Mouse (Mus musculus) embryonic facial prominence, embryonic 10.5 days (tissue): ENCODE measurements around the gene Bdh1. TPM values are rescaled to one million over a fixed set of nuclear protein-coding genes. Genes with fewer than 3 reads are reported as not detected.

Source experiments
- DNase-seq: peaks from one replicate; pipeline ENCODE4 v3.0.0-alpha.2; 2017; ENCODE audit warnings: low spot score
- H3K27ac ChIP-seq: fragments of 300-500 bp; sonication (generic); replicated peaks from 2 replicates; pipeline ENCODE4 v1.5.1; 2016; ENCODE audit warnings: mild to moderate bottlenecking
- H3K27me3 ChIP-seq: fragments of 300-500 bp; sonication (generic); replicated peaks from 2 replicates; pipeline ENCODE4 v1.6.1; 2016; ENCODE audit warnings: low read depth, mild to moderate bottlenecking; ENCODE audit not compliant: poor library complexity, severe bottlenecking
- H3K36me3 ChIP-seq: fragments of 300-500 bp; sonication (generic); replicated peaks from 2 replicates; pipeline ENCODE4 v1.6.1; 2016; ENCODE audit warnings: mild to moderate bottlenecking, moderate library complexity
- H3K4me1 ChIP-seq: fragments of 300-500 bp; sonication (generic); 2 replicates; pipeline ENCODE4 v1.6.1; 2016
- H3K4me3 ChIP-seq: fragments of 300-500 bp; sonication (generic); 2 replicates; pipeline ENCODE4 v1.5.1; 2016; ENCODE audit warnings: mild to moderate bottlenecking, moderate library complexity
- H3K9me3 ChIP-seq: fragments of 300-500 bp; sonication (generic); 2 replicates; pipeline ENCODE4 v1.6.1; 2016; ENCODE audit warnings: mild to moderate bottlenecking
- WGBS: fragments of 180-500 bp; shearing (Covaris S2); methylation state at CpG from one replicate; pipeline ENCODE4 v1.1.7; 2016; 5-methylcytosine and 5-hydroxymethylcytosine counted together
- polyA plus RNA-seq: library from polyadenylated mRNA; unstranded; fragments of >200 nt; fragmentation: Nextera tagmentation; extraction: Ambion mirVana; gene quantifications from 2 replicates; pipeline ENCODE4 v1.2.1, GENCODE M21; 2016

Bdh1 gene
- polyA plus RNA-seq, 1 experiment from 2014 or later = 13.4 TPM

GRCm38 (mm10) chr16:31415885-31416450, 6.1 kb upstream of the Bdh1 start:
- 0 out of 2 replicates have a peak, but pooled peaks cover 6% of the 10 kb centered on the region for H3K4me1 ChIP-seq
- no peak overlapping the region for H3K27ac ChIP-seq
- DNase-seq = no peak
- 62% methylated on average over 9 of the region's 9 CpGs for WGBS
- no peaks in the 10 kb centered on the region for H3K36me3 ChIP-seq
- H3K9me3 ChIP-seq = no peaks in the 10 kb centered on the region
- H3K27me3 ChIP-seq = no peaks in the 10 kb centered on the region
- no peak overlapping the region for H3K4me3 ChIP-seq

- Histone ChIP-seq H3K4me3 (no peak overlapping the region), H3K4me1 (peaks cover 3% of the 10 kb centered on the region; the same call in 1 of the 2 replicates), H3K9me3 (no peaks in the 10 kb centered on the region), H3K36me3 (no peaks in the 10 kb centered on the region), H3K27ac (no peak overlapping the region), H3K27me3 (no peaks in the 10 kb centered on the region)
- no peak for DNase-seq
- 70% methylated on average over 3 of the region's 3 CpGs for WGBS
Observed at GRCm38 (mm10) chr16:31418704-31419103, 3.4 kb upstream of the Bdh1 start.

GRCm38 (mm10) chr16:31419457-31419856, 2.6 kb upstream of the Bdh1 start:
- peaks cover 3% of the 10 kb centered on the region; the same call in 1 of the 2 replicates for H3K4me1 ChIP-seq
- no peak overlapping the region for H3K4me3 ChIP-seq
- DNase-seq = no peak
- H3K27me3 ChIP-seq = no peaks in the 10 kb centered on the region; the same call in 1 of the 2 replicates
- WGBS = 71% methylated on average over 5 of the region's 5 CpGs
- no peaks in the 10 kb centered on the region for H3K9me3 ChIP-seq
- no peaks in the 10 kb centered on the region for H3K36me3 ChIP-seq
- no peak overlapping the region for H3K27ac ChIP-seq

- DNase-seq = no peak
- H3K27ac ChIP-seq = no peak overlapping the region
Observed at GRCm38 (mm10) chr16:31422722-31423121, 642 bp downstream of the Bdh1 start.

GRCm38 (mm10) chr16:31423368-31423767, 1.3 kb downstream of the Bdh1 start:
- Histone ChIP-seq H3K27me3 (peaks cover 28% of the 10 kb centered on the region), H3K36me3 (no peaks in the 10 kb centered on the region), H3K4me1 (peaks cover 4% of the 10 kb centered on the region), H3K4me3 (no peak overlapping the region), H3K9me3 (no peaks in the 10 kb centered on the region), H3K27ac (no peak overlapping the region)
- DNase-seq = no peak
- WGBS = 91% methylated on average over 4 of the region's 4 CpGs

More at GRCm38 (mm10) chr16:31422722-31423121, 642 bp downstream of the Bdh1 start:
- Histone ChIP-seq H3K9me3 (no peaks in the 10 kb centered on the region), H3K27me3 (peaks cover 22% of the 10 kb centered on the region), H3K36me3 (no peaks in the 10 kb centered on the region), H3K4me3 (no peak overlapping the region), H3K4me1 (peaks cover 2% of the 10 kb centered on the region; the same call in 1 of the 2 replicates)
- WGBS = 63% methylated on average over 1 of the region's 1 CpGs

- Histone ChIP-seq H3K4me1 (peaks cover 12% of the 10 kb centered on the region), H3K36me3 (no peaks in the 10 kb centered on the region), H3K4me3 (no peak overlapping the region), H3K27me3 (peaks cover 35% of the 10 kb centered on the region), H3K27ac (no peak overlapping the region), H3K9me3 (no peaks in the 10 kb centered on the region)
- DNase-seq = no peak
- 84% methylated on average over 4 of the region's 4 CpGs for WGBS
Observed at GRCm38 (mm10) chr16:31424416-31425187, 2.5 kb downstream of the Bdh1 start.

GRCm38 (mm10) chr16:31425508-31425907, 3.4 kb downstream of the Bdh1 start:
- H3K4me3 ChIP-seq = no peak overlapping the region
- 8% methylated on average over 4 of the region's 4 CpGs for WGBS
- H3K27me3 ChIP-seq = peaks cover 36% of the 10 kb centered on the region
- peak; percentile 77 for DNase-seq
- H3K27ac ChIP-seq = no peak overlapping the region
- no peaks in the 10 kb centered on the region for H3K36me3 ChIP-seq
- no peaks in the 10 kb centered on the region for H3K9me3 ChIP-seq
- peaks cover 18% of the 10 kb centered on the region for H3K4me1 ChIP-seq

- 84% methylated on average over 6 of the region's 6 CpGs for WGBS
- Histone ChIP-seq H3K27me3 (peaks cover 47% of the 10 kb centered on the region), H3K4me1 (peaks cover 19% of the 10 kb centered on the region), H3K27ac (no peak overlapping the region), H3K9me3 (no peaks in the 10 kb centered on the region), H3K4me3 (no peak overlapping the region), H3K36me3 (no peaks in the 10 kb centered on the region)
- no peak for DNase-seq
Observed at GRCm38 (mm10) chr16:31426496-31427126, 4.5 kb downstream of the Bdh1 start.

- H3K27ac ChIP-seq = peak overlapping the region; percentile 88; the same call in 1 of the 2 replicates
- no peaks in the 10 kb centered on the region for H3K36me3 ChIP-seq
- H3K4me3 ChIP-seq = peak overlapping the region; percentile 65
- DNase-seq = no peak
- WGBS = 6% methylated on average over 11 of the region's 11 CpGs
- H3K27me3 ChIP-seq = peaks cover 52% of the 10 kb centered on the region
- no peaks in the 10 kb centered on the region for H3K9me3 ChIP-seq
- peaks cover 25% of the 10 kb centered on the region for H3K4me1 ChIP-seq
Observed at GRCm38 (mm10) chr16:31428335-31428674, 6.2 kb downstream of the Bdh1 start.

- no peaks in the 10 kb centered on the region for H3K36me3 ChIP-seq
- peak; percentile 80 for DNase-seq
- H3K4me3 ChIP-seq = peak overlapping the region; percentile 65
- H3K9me3 ChIP-seq = no peaks in the 10 kb centered on the region
- WGBS = under 1% methylated on average over 65 of the region's 65 CpGs
- H3K27ac ChIP-seq = peak overlapping the region; percentile 88
- peaks cover 52% of the 10 kb centered on the region for H3K27me3 ChIP-seq
- H3K4me1 ChIP-seq = peaks cover 30% of the 10 kb centered on the region
Observed at GRCm38 (mm10) chr16:31428675-31429470, 6.8 kb downstream of the Bdh1 start.

- Histone ChIP-seq H3K36me3 (no peaks in the 10 kb centered on the region), H3K4me3 (peak overlapping the region; percentile 65), H3K27me3 (peaks cover 52% of the 10 kb centered on the region), H3K4me1 (peaks cover 32% of the 10 kb centered on the region), H3K27ac (peak overlapping the region; percentile 88), H3K9me3 (no peaks in the 10 kb centered on the region)
- under 1% methylated on average over 49 of the region's 49 CpGs for WGBS
- DNase-seq = peak; percentile 95
Observed at GRCm38 (mm10) chr16:31429471-31430155, 7.5 kb downstream of the Bdh1 start.
